Mouse (Mus musculus): ENCODE data around the gene Runx1. TPM values are rescaled to one million over a fixed set of nuclear protein-coding genes. Genes with fewer than 3 reads are reported as not detected.

Gene Runx1
- polyA plus RNA-seq, 1 experiment from 2014 or later = 1.2 TPM

DNA sequence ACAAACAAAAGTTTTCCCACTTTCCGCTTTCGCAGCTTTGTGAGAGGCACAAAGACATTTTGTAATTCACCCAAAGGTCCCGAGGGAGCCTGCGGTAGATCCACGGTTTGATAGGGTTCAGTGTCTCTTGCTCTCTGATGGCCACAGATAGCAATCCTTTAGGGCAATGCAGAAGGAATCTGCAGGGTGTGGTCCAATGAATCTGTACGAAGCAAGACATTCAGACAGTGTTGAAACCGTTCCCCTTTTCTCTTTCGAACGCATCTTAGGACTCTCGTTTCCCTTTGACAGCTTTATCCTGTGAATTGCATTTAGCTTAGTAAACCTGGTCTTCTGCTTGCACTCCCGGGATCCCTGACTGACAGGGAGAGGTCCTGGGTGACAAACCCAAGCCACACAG, 228.3 kb downstream of the Runx1 start:
- H3K36me3 ChIP-seq (ENCODE audit: control insufficient read depth, insufficient read depth, low read length) = no peaks in the 10 kb centered on the region
- H3K4me3 ChIP-seq (ENCODE audit: low read depth, low read length) = no peak overlapping the region
- DNase-seq (ENCODE audit: low spot score) (no peak), ATAC-seq (ENCODE audit: insufficient read depth, low FRiP score, low TSS enrichment) (no peak)
- no peaks in the 10 kb centered on the region for H3K27me3 ChIP-seq (ENCODE audit: control insufficient read depth, insufficient read depth, low read length)
- H3K9ac ChIP-seq (ENCODE audit: low read length) = no peak overlapping the region
- H3K4me1 ChIP-seq (ENCODE audit: control insufficient read depth, insufficient read depth, low read length) = no peaks in the 10 kb centered on the region
- WGBS = 70% methylated on average over 11 of the region's 11 CpGs
- no peaks in the 10 kb centered on the region for H3K9me3 ChIP-seq (ENCODE audit: control insufficient read depth, low read length)
- H3K4me2 ChIP-seq (ENCODE audit: low read depth) = no peak overlapping the region
- no peak overlapping the region for H3K27ac ChIP-seq (ENCODE audit: low read depth, low read length)

DNA sequence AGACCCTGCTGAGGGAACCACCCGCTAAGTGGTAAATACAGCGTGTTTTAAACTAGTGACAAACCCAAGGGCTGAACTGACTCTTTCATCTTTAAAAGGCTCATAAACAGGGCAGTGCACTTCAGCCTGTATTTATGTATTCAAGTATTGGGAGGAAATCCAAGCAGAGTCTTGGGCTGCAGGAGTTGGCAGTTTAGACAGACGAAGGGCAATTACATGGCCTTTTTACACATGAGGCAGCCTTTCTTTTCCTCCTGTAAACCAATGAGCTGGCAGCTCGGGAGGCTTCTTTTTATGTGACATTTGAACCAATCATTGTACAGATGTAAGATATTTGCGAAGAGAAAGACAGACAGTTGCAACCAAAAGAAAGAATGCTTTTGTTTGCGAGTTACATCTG, 233.7 kb downstream of the Runx1 start:
- no peak overlapping the region for H3K27ac ChIP-seq (ENCODE audit: low read depth, low read length)
- DNase-seq (ENCODE audit: low spot score) = no peak
- H3K9ac ChIP-seq (ENCODE audit: low read length) = no peak overlapping the region
- no peak overlapping the region for H3K4me3 ChIP-seq (ENCODE audit: low read depth, low read length)
- 60% methylated on average over 6 of the region's 6 CpGs for whole genome bisulfite sequencing
- no peaks in the 10 kb centered on the region for H3K9me3 ChIP-seq (ENCODE audit: control insufficient read depth, low read length)
- no peak for ATAC-seq (ENCODE audit: insufficient read depth, low FRiP score, low TSS enrichment)
- no peak overlapping the region for H3K4me2 ChIP-seq (ENCODE audit: low read depth)
- H3K27me3 ChIP-seq (ENCODE audit: control insufficient read depth, insufficient read depth, low read length) = no peaks in the 10 kb centered on the region
- no peaks in the 10 kb centered on the region for H3K4me1 ChIP-seq (ENCODE audit: control insufficient read depth, insufficient read depth, low read length)
- no peaks in the 10 kb centered on the region for H3K36me3 ChIP-seq (ENCODE audit: control insufficient read depth, insufficient read depth, low read length)

GRCm38 (mm10) chr16:92591783-92592182, 234.2 kb downstream of the Runx1 start:
- Histone ChIP-seq H3K9me3 (ENCODE audit: control insufficient read depth, low read length) (no peaks in the 10 kb centered on the region), H3K27me3 (ENCODE audit: control insufficient read depth, insufficient read depth, low read length) (no peaks in the 10 kb centered on the region), H3K4me2 (ENCODE audit: low read depth) (no peak overlapping the region), H3K9ac (ENCODE audit: low read length) (no peak overlapping the region), H3K4me1 (ENCODE audit: control insufficient read depth, insufficient read depth, low read length) (no peaks in the 10 kb centered on the region), H3K36me3 (ENCODE audit: control insufficient read depth, insufficient read depth, low read length) (no peaks in the 10 kb centered on the region), H3K4me3 (ENCODE audit: low read depth, low read length) (no peak overlapping the region), H3K27ac (ENCODE audit: low read depth, low read length) (no peak overlapping the region)
- WGBS = 92% methylated on average over 6 of the region's 6 CpGs
- ATAC-seq (ENCODE audit: insufficient read depth, low FRiP score, low TSS enrichment) (no peak), DNase-seq (ENCODE audit: low spot score) (no peak)

- Histone ChIP-seq H3K4me3 (ENCODE audit: low read depth, low read length) (no peak overlapping the region), H3K9me3 (ENCODE audit: control insufficient read depth, low read length) (no peaks in the 10 kb centered on the region), H3K27me3 (ENCODE audit: control insufficient read depth, insufficient read depth, low read length) (no peaks in the 10 kb centered on the region), H3K4me2 (ENCODE audit: low read depth) (no peak overlapping the region), H3K36me3 (ENCODE audit: control insufficient read depth, insufficient read depth, low read length) (no peaks in the 10 kb centered on the region), H3K27ac (ENCODE audit: low read depth, low read length) (no peak overlapping the region), H3K9ac (ENCODE audit: low read length) (no peak overlapping the region), H3K4me1 (ENCODE audit: control insufficient read depth, insufficient read depth, low read length) (no peaks in the 10 kb centered on the region)
- ATAC-seq (ENCODE audit: insufficient read depth, low FRiP score, low TSS enrichment) (no peak), DNase-seq (ENCODE audit: low spot score) (no peak)
- WGBS = 90% methylated on average over 4 of the region's 4 CpGs
Observed at GRCm38 (mm10) chr16:92587836-92588235, 238.1 kb downstream of the Runx1 start.

DNA sequence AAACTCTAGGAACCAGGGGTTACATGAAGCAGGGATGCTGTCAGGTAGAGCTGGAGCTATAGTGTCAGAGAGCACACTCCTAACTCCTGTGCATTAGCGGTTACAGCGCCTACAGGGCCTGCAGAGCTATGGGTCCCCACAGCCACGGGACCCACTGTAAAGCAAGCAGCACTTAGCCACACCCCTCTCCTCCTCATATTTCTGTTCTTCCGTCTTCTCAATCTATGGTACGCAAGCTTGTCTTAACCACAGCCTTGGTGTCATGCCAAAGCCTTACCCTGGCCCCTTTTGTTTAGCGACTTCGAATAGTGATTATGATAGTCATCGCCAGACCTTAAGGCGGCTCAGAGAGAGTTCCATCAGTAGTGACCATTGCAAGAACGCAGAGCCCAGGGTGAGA, 244.2 kb downstream of the Runx1 start:
- H3K4me3 ChIP-seq (ENCODE audit: low read depth, low read length) = no peak overlapping the region
- no peak overlapping the region for H3K4me2 ChIP-seq (ENCODE audit: low read depth)

DNA sequence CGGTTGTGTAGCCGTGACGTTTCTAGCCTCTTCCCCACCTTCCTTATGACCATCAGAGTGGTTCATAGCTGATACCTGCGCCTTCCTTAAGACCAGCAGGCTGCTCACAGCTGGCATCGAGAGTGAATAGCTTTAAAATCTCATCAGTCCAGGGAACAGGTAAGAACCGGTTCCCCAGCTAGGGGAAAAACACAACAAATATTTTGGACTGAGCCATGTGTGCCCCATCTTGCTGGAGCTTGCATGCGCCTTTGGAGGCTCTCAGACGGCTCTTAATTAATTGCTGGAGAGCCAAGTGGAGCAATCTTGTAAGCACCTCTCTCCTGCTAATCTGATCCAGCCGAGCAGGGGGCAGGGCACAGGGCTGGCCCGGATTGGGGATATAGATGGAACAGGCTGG, 245.0 kb downstream of the Runx1 start:
- Histone ChIP-seq H3K36me3 (ENCODE audit: control insufficient read depth, insufficient read depth, low read length) (no peaks in the 10 kb centered on the region), H3K27me3 (ENCODE audit: control insufficient read depth, insufficient read depth, low read length) (no peaks in the 10 kb centered on the region), H3K27ac (ENCODE audit: low read depth, low read length) (no peak overlapping the region), H3K4me2 (ENCODE audit: low read depth) (no peak overlapping the region), H3K9me3 (ENCODE audit: control insufficient read depth, low read length) (no peaks in the 10 kb centered on the region), H3K4me1 (ENCODE audit: control insufficient read depth, insufficient read depth, low read length) (no peaks in the 10 kb centered on the region), H3K9ac (ENCODE audit: low read length) (no peak overlapping the region), H3K4me3 (ENCODE audit: low read depth, low read length) (no peak overlapping the region)
- 85% methylated on average over 10 of the region's 10 CpGs for WGBS
- no peak for DNase-seq (ENCODE audit: low spot score)
- ATAC-seq (ENCODE audit: insufficient read depth, low FRiP score, low TSS enrichment) = no peak

More for the DNA sequence above, 244.2 kb downstream of the Runx1 start:
- H3K27ac ChIP-seq (ENCODE audit: low read depth, low read length) = no peak overlapping the region
- DNase-seq (ENCODE audit: low spot score) (no peak), ATAC-seq (ENCODE audit: insufficient read depth, low FRiP score, low TSS enrichment) (no peak)
- no peak overlapping the region for H3K9ac ChIP-seq (ENCODE audit: low read length)
- H3K27me3 ChIP-seq (ENCODE audit: control insufficient read depth, insufficient read depth, low read length) = no peaks in the 10 kb centered on the region
- H3K9me3 ChIP-seq (ENCODE audit: control insufficient read depth, low read length) = no peaks in the 10 kb centered on the region
- no peaks in the 10 kb centered on the region for H3K36me3 ChIP-seq (ENCODE audit: control insufficient read depth, insufficient read depth, low read length)
- no peaks in the 10 kb centered on the region for H3K4me1 ChIP-seq (ENCODE audit: control insufficient read depth, insufficient read depth, low read length)
- 84% methylated on average over 10 of the region's 10 CpGs for WGBS

GRCm38 (mm10) chr16:92578915-92579653, 246.9 kb downstream of the Runx1 start:
- H3K9ac ChIP-seq (ENCODE audit: low read length) = no peak overlapping the region
- no peaks in the 10 kb centered on the region for H3K36me3 ChIP-seq (ENCODE audit: control insufficient read depth, insufficient read depth, low read length)
- H3K27me3 ChIP-seq (ENCODE audit: control insufficient read depth, insufficient read depth, low read length) = no peaks in the 10 kb centered on the region
- H3K4me3 ChIP-seq (ENCODE audit: low read depth, low read length) = no peak overlapping the region
- H3K4me2 ChIP-seq (ENCODE audit: low read depth) = no peak overlapping the region
- no peak for DNase-seq (ENCODE audit: low spot score)
- H3K27ac ChIP-seq (ENCODE audit: low read depth, low read length) = no peak overlapping the region
- no peak for ATAC-seq (ENCODE audit: insufficient read depth, low FRiP score, low TSS enrichment)
- no peaks in the 10 kb centered on the region for H3K4me1 ChIP-seq (ENCODE audit: control insufficient read depth, insufficient read depth, low read length)
- WGBS = 85% methylated on average over 7 of the region's 7 CpGs
- H3K9me3 ChIP-seq (ENCODE audit: control insufficient read depth, low read length) = no peaks in the 10 kb centered on the region

GRCm38 (mm10) chr16:92577381-92577780, 248.6 kb downstream of the Runx1 start:
- DNase-seq (ENCODE audit: low spot score) (no peak), ATAC-seq (ENCODE audit: insufficient read depth, low FRiP score, low TSS enrichment) (no peak)
- H3K27ac ChIP-seq (ENCODE audit: low read depth, low read length) = no peak overlapping the region
- H3K4me2 ChIP-seq (ENCODE audit: low read depth) = no peak overlapping the region
- no peaks in the 10 kb centered on the region for H3K4me1 ChIP-seq (ENCODE audit: control insufficient read depth, insufficient read depth, low read length)
- H3K4me3 ChIP-seq (ENCODE audit: low read depth, low read length) = no peak overlapping the region
- no peaks in the 10 kb centered on the region for H3K9me3 ChIP-seq (ENCODE audit: control insufficient read depth, low read length)
- 87% methylated on average over 9 of the region's 9 CpGs for WGBS
- H3K27me3 ChIP-seq (ENCODE audit: control insufficient read depth, insufficient read depth, low read length) = no peaks in the 10 kb centered on the region
- H3K36me3 ChIP-seq (ENCODE audit: control insufficient read depth, insufficient read depth, low read length) = no peaks in the 10 kb centered on the region
- no peak overlapping the region for H3K9ac ChIP-seq (ENCODE audit: low read length)

DNA sequence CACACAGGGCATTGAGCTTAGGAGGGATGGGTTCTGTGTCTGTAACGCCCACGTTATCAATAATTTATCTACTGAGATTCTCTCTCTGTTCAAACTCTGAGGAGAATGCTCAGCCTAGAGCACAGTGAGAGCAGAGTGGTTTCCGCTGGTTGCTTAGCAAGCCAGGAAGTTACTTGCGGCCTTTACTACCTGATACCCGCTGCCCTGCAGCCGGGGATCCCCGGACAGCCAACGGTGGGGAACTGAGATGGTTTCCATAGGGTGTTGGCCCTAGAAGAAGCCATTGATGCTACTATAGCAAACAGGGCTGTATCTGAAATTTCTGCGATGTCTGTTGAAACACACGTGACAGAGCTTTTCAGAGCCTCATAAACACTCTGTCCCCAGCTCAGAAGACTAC, 250.2 kb downstream of the Runx1 start:
- no peak for ATAC-seq (ENCODE audit: insufficient read depth, low FRiP score, low TSS enrichment)
- Histone ChIP-seq H3K4me2 (ENCODE audit: low read depth) (no peak overlapping the region), H3K27me3 (ENCODE audit: control insufficient read depth, insufficient read depth, low read length) (no peaks in the 10 kb centered on the region), H3K36me3 (ENCODE audit: control insufficient read depth, insufficient read depth, low read length) (no peaks in the 10 kb centered on the region), H3K27ac (ENCODE audit: low read depth, low read length) (no peak overlapping the region), H3K4me3 (ENCODE audit: low read depth, low read length) (no peak overlapping the region), H3K9ac (ENCODE audit: low read length) (no peak overlapping the region), H3K4me1 (ENCODE audit: control insufficient read depth, insufficient read depth, low read length) (no peaks in the 10 kb centered on the region), H3K9me3 (ENCODE audit: control insufficient read depth, low read length) (no peaks in the 10 kb centered on the region)
- no peak for DNase-seq (ENCODE audit: low spot score)
- 87% methylated on average over 10 of the region's 10 CpGs for WGBS
